Mouse (Mus musculus) cerebellum, adult 2 months (tissue): ENCODE results near the gene C2.

ENCODE experiments used
- CTCF ChIP-seq: fragments of 200-500 bp; IDR thresholded peaks from 2 replicates; pipeline ENCODE4 v1.5.1; 2011; ENCODE audit warnings: low read depth, mild to moderate bottlenecking, control low read depth, low read length, moderate library complexity, borderline replicate concordance; ENCODE audit not compliant: insufficient read depth
- POLR2A ChIP-seq: fragments of 200-500 bp; IDR thresholded peaks from 2 replicates; pipeline ENCODE4 v1.6.1; 2011; ENCODE audit warnings: low read length, control low read depth, borderline replicate concordance; ENCODE audit not compliant: insufficient read depth

- TF ChIP-seq CTCF (no peak), POLR2A (no peak)
Measured at GRCm38 (mm10) chr17:34902895-34903294, 4.8 kb upstream of the C2 start.
